Mouse (Mus musculus) naive thymus-derived CD4-positive, alpha-beta T cell, adult 2 months (primary cell): ENCODE measurements around the gene Eipr1.

ENCODE experiments used
- DNase-seq: peaks from one replicate; pipeline ENCODE4 v3.0.0-alpha.2; 2011; ENCODE audit warnings: low read depth

The Eipr1 gene

GRCm38 (mm10) chr12:28823518-28823917 is 71.9 kb downstream of the Eipr1 start:
- no peak for DNase-seq

GRCm38 (mm10) chr12:28829502-28829901 is 77.9 kb downstream of the Eipr1 start:
- DNase-seq, result peak; percentile 77

DNA sequence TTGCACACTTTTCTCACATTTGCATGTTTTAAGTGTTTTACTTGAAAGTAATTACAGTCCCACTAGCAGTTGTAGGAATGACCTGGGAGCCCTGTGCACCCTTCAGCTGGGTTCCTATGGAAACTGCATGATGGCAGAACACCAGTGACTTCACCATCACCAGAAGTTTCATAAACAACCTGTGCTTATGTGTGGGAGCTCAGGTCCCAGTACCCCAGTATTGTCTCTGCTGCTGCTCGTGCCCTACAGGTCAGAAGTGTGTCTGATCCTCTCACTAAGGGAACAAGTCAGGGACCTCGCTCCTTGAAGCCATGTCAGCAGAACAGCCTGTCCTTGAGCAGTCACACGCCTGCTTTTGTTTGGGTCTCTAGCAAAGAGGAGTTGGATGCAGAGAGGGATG is 78.9 kb downstream of the Eipr1 start:
- DNase-seq, result no peak

DNA sequence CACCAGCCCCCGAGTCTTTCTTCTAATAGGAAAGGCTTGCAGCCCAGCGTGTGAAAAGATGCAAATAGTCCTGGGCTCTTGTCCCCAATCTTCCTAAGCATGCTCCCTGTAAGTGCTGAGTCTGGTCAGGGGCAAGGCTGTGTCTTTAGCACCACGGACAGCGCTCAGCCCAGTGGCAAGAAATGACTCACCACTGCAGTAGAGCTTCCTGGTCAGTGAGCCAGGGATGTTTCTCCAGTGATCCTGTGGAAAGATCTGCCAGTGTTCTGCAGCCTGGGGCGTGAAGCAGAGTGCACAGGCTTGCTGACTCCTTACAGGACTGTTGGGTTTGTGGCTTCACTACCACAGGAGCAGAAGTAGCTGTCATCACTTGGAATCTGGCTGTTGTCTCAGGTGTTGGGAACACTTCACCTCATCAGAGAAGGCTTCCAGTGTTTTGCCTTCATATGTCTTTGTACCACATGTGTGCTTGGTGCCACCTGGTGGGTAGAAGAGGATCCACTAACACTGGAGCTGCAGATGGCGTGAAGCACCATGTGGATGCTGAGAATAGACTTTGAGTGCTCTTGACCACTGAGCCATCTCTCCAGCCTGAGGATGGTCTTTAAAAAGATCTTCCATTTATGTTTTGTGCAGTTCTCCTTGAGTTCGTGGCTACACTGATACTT is 79.6 kb downstream of the Eipr1 start:
- peak; percentile 73 for DNase-seq

DNA sequence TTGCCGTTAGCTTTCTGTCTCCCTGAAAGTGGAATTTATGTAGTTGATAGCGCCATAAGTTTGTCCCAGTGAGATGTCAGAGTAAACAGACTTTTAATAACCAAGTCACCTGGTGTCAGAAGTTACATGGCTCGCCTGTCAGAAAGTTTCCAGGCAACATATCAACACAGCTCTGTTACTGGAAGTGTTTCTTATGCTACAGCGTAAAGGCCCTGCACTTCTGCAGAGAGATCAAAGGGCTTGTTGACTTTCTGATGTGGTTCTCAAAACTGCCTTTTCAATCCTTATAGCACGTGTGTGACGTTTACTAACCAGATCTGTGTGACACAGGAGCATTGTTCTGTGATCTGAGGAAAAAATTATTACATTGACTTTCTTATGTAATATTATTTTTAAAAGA is 82.7 kb downstream of the Eipr1 start:
- peak; percentile 93 for DNase-seq

DNA sequence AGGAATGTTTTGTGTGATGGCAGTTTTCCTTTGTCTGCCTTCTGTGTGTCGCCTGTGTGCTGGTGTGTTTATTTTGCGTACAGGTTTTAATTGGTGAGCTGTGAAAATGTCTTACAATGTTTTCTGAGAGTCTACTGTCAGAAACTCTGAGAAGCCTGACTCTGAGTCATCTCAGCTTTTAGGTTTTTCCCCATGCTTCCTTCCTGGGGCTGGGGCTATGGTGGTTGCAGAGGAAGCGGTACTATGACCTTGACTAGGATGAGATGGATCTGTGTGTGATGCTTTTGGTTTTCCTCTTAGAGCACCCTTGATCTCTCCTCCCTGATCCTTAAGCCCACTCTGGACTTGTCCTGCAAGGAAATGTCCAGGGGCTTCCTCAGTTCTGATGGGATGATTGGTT is 84.1 kb downstream of the Eipr1 start:
- DNase-seq, result peak; percentile 76

GRCm38 (mm10) chr12:28838268-28838667 is 86.7 kb downstream of the Eipr1 start:
- DNase-seq, result no peak

- no peak for DNase-seq
These were observed 87.4 kb downstream of the Eipr1 start for GRCm38 (mm10) chr12:28838971-28839370.

DNA sequence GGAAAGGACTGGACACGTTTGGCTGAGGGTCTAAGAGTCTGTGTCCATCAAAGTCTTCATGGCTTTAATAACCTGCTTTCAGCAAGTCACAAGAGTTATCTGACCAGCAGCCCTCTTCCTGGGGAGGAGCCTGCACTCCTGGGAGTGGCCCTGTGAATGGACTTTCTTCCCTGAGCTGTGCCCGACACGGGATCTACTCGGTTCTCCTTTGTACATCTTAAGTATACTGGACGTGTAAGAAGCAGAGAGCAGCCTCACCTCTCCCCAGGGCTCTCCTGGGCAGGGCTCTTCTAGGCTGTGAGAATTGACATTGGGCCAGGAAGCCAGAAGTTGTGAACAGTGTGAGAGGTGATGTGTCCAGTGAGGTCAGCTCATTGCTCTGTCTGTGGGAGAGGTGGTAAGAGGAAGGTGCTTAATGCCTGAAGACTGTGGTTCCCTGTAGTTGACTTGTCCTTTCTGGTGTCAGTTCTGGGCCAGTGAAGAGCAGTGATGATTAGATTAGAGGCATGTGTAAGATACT is 89.6 kb downstream of the Eipr1 start:
- no peak for DNase-seq

GRCm38 (mm10) chr12:28845811-28846210 is 94.2 kb downstream of the Eipr1 start:
- peak; percentile 78 for DNase-seq

GRCm38 (mm10) chr12:28847401-28847800 is 95.8 kb downstream of the Eipr1 start:
- DNase-seq, result no peak

- no peak for DNase-seq
These were observed 97.4 kb downstream of the Eipr1 start for GRCm38 (mm10) chr12:28848726-28849612.

GRCm38 (mm10) chr12:28859495-28860263 is 108.1 kb downstream of the Eipr1 start:
- DNase-seq, result no peak

GRCm38 (mm10) chr12:28860264-28860560 is 108.6 kb downstream of the Eipr1 start:
- DNase-seq, result no peak

- no peak for DNase-seq
These were observed 111.7 kb downstream of the Eipr1 start for GRCm38 (mm10) chr12:28863260-28863659.

GRCm38 (mm10) chr12:28866121-28866520 is 114.5 kb downstream of the Eipr1 start:
- no peak for DNase-seq

DNA sequence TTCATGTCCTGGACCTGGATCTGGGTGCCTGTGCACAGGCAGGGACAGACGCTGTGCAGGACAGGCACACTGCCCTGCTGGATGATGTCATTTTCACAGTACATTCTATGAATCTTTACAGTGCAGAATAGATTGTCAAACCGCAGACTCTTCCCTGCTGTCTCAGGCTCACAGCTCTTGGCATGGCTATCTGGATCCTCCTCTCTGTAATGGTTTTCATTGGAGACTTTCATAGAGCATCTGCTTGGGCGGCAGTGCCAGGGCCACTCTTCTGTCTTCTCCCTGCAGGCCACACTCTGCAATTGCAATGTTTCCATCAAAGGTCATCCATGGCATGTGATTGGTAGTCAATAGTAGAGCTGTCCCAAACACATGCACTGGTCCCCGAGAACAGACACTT is 117.2 kb downstream of the Eipr1 start:
- no peak for DNase-seq

DNA sequence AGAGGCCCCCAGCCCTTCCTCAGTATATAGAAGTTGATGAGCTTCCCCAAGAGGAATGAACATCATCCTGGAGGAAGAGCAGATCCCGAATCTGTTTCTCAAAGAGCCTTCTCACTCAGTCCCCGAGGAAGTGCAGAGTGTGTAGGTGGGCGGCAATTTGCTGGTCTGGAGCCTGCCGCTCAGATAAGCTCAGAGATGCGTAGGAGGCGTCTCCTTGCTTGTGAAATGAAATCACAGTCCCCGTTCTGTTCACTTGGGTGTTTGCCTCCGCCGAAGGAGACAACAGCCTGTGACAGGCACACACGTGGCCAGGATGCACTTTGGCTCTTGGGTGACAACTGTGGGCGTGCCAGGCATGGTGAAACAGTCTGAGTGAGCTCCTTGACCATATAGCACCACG is 120.7 kb downstream of the Eipr1 start:
- DNase-seq, result no peak

- no peak for DNase-seq
These were observed 123.2 kb downstream of the Eipr1 start for GRCm38 (mm10) chr12:28874781-28875251.

- no peak for DNase-seq
These were observed 123.9 kb downstream of the Eipr1 start for GRCm38 (mm10) chr12:28875471-28875870.

DNA sequence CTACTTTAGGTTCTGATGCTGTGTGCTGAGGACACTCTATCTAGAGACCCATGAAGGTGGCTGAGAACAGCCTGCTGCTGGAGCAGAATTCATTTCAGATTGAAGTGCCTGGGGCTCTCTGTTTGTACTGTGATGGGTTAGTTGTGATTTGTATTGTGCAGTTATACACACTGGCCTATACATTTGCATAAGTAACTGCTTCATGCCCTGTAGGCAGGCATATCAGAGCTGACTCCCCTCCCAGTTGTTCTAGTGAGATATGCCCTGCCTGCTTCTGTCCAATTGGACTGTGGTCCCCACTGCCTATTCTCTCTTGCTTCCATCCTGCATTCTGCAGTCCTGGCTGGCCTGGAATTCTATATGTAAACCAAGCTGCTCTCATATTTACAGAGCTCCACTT is 128.9 kb downstream of the Eipr1 start:
- DNase-seq, result no peak

- no peak for DNase-seq
These were observed 136.1 kb downstream of the Eipr1 start for GRCm38 (mm10) chr12:28887712-28888111.
